Mouse (Mus musculus): ENCODE data around the gene 3110082I17Rik. TPM values are rescaled to one million over a fixed set of nuclear protein-coding genes. Genes with fewer than 3 reads are reported as not detected.

Gene 3110082I17Rik
- total and polyA plus RNA-seq, 3 experiments: 41.2 to 100.0 (median 46.9) TPM

- Histone ChIP-seq H3K27ac (ENCODE audit: insufficient read depth, low read depth) (no peak overlapping the region), H3K27me3 (replicated peaks) (peaks cover 67% of the 10 kb centered on the region), H3K4me2 (ENCODE audit: insufficient read depth, low read depth, poor library complexity, severe bottlenecking) (no peak overlapping the region), H3K4me1 (ENCODE audit: control insufficient read depth in 1 of 2, insufficient read depth in 2 of 2) (no peaks in the 10 kb centered on the region), H3K9me3 (replicated peaks; ENCODE audit: low read length) (peaks cover 3% of the 10 kb centered on the region), H3K79me2 (replicated peaks; ENCODE audit: control insufficient read depth, extremely low read depth, insufficient read depth, poor library complexity, severe bottlenecking) (no peaks in the 10 kb centered on the region), H3K4me3 (replicated peaks in 1 of 3; ENCODE audit: low read depth in 2 of 3, low read length in 2 of 3, poor library complexity in 1 of 3) (no peak overlapping the region), H3K9ac (ENCODE audit: insufficient read depth, low read depth) (no peak overlapping the region), H3K36me3 (replicated peaks in 1 of 2; ENCODE audit: control insufficient read depth in 1 of 2, insufficient read depth in 1 of 2, low read length in 1 of 2) (no peaks in the 10 kb centered on the region)
- dilution Hi-C loops (cut with MboI; ENCODE audit: extremely low pct_ligation_motif_present, extremely low pct_unique_long_range_greater_than_20kb, low sequenced_read_pairs) (no loop called here), in situ Hi-C loops (cut with MboI; ENCODE audit: low pct_ligation_motif_present, low pct_unique_long_range_greater_than_20kb, low sequenced_read_pairs) (no loop called here)
- no peak for TF ChIP-seq UBTF (IDR thresholded peaks at IDR 0.05; ENCODE audit: low read depth, low read length)
- TF ChIP-seq JUND (conservative IDR thresholded peaks at IDR 0.05; ENCODE audit: low read depth, low read length): no peak
- TF ChIP-seq MYC (IDR thresholded peaks at IDR 0.05; ENCODE audit: low read depth, low read length): no peak
- TF ChIP-seq NRF1 (IDR thresholded peaks at IDR 0.05; ENCODE audit: low read depth, low read length): no peak
- DNase-seq (ENCODE audit: extremely low read depth): no peak
Observed at GRCm38 (mm10) chr5:139498791-139499190, 38.5 kb upstream of the 3110082I17Rik start.

GRCm38 (mm10) chr5:139496939-139497338, 36.6 kb upstream of the 3110082I17Rik start:
- TF ChIP-seq JUN (IDR thresholded peaks at IDR 0.05; ENCODE audit: insufficient read depth, low read depth, low read length) (no peak), CTCF (conservative IDR thresholded peaks at IDR 0.05 in 1 of 2, IDR thresholded peaks at IDR 0.05 in 1 of 2; ENCODE audit: low read depth in 2 of 2, low read length in 2 of 2) (peak in 1 of 2 experiments; percentile 12; a peak in 2 of 4 replicates), KAT2A (IDR thresholded peaks at IDR 0.05; ENCODE audit: insufficient replicate concordance, low read length) (no peak), UBTF (IDR thresholded peaks at IDR 0.05; ENCODE audit: low read depth, low read length) (no peak), ELF1 (IDR thresholded peaks at IDR 0.05; ENCODE audit: low read depth, low read length) (no peak), NELFE (IDR thresholded peaks at IDR 0.05; ENCODE audit: low read depth, low read length) (no peak)
- H3K79me2 ChIP-seq (replicated peaks; ENCODE audit: control insufficient read depth, extremely low read depth, insufficient read depth, poor library complexity, severe bottlenecking): no peaks in the 10 kb centered on the region
- no peak overlapping the region for H3K4me3 ChIP-seq (replicated peaks in 1 of 3; ENCODE audit: low read depth in 2 of 3, low read length in 2 of 3, poor library complexity in 1 of 3)
- peaks cover 60% of the 10 kb centered on the region for H3K27me3 ChIP-seq (replicated peaks)
- dilution Hi-C loops (cut with MboI; ENCODE audit: extremely low pct_ligation_motif_present, extremely low pct_unique_long_range_greater_than_20kb, low sequenced_read_pairs): no loop called here
- no peak overlapping the region for H3K9ac ChIP-seq (ENCODE audit: insufficient read depth, low read depth)
- DNase-seq (ENCODE audit: extremely low read depth): no peak
- H3K4me1 ChIP-seq (ENCODE audit: control insufficient read depth in 1 of 2, insufficient read depth in 2 of 2): no peaks in the 10 kb centered on the region; a peak in 1 of 4 replicates
- in situ Hi-C loops (cut with MboI; ENCODE audit: low pct_ligation_motif_present, low pct_unique_long_range_greater_than_20kb, low sequenced_read_pairs): no loop called here
- H3K36me3 ChIP-seq (replicated peaks in 1 of 2; ENCODE audit: control insufficient read depth in 1 of 2, insufficient read depth in 1 of 2, low read length in 1 of 2): no peaks in the 10 kb centered on the region
- no peak overlapping the region for H3K4me2 ChIP-seq (ENCODE audit: insufficient read depth, low read depth, poor library complexity, severe bottlenecking)
- no peak overlapping the region for H3K27ac ChIP-seq (ENCODE audit: insufficient read depth, low read depth)
- H3K9me3 ChIP-seq (replicated peaks; ENCODE audit: low read length): peaks cover 3% of the 10 kb centered on the region

DNA sequence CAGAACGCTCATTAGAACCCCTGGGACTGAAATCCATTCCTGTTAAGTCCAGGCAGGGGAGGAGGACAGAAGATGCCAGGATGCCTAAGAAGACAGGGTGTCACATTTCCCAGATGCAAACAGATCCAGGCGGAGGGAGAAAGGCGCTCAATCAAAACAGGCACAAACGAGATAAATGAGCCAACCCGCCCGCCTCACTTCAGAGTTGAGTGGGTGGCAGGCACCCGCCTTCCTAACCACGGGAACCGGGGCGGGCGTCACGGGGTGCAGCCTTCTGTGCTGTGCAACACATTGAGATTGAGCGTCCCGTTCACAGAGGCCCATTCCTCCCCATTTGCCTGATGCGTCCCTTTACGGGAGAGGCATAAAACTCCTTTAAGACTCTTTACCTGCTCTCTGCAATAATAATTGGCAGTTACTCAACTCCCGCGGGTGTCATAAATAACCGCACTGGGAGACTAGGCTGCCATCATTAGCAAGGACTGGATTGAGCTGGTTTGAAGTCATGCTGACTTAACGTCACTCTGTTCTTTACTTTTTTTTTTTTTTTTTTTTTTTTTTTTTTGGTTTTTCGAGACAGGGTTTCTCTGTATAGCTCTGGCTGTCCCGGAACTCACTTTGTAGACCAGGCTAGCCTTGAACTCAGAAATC, 34.8 kb upstream of the 3110082I17Rik start:
- in situ Hi-C loops (cut with MboI; ENCODE audit: low pct_ligation_motif_present, low pct_unique_long_range_greater_than_20kb, low sequenced_read_pairs) (no loop called here), dilution Hi-C loops (cut with MboI; ENCODE audit: extremely low pct_ligation_motif_present, extremely low pct_unique_long_range_greater_than_20kb, low sequenced_read_pairs) (no loop called here)
- no peaks in the 10 kb centered on the region for H3K79me2 ChIP-seq (replicated peaks; ENCODE audit: control insufficient read depth, extremely low read depth, insufficient read depth, poor library complexity, severe bottlenecking)
- no peak overlapping the region for H3K9ac ChIP-seq (ENCODE audit: insufficient read depth, low read depth)
- H3K9me3 ChIP-seq (replicated peaks; ENCODE audit: low read length): peaks cover 3% of the 10 kb centered on the region
- H3K4me1 ChIP-seq (ENCODE audit: control insufficient read depth in 1 of 2, insufficient read depth in 2 of 2): peaks cover 0 to 3% of the 10 kb centered on the region in 2 experiments; a peak in 2 of 4 replicates
- no peak overlapping the region for H3K27ac ChIP-seq (ENCODE audit: insufficient read depth, low read depth)
- H3K36me3 ChIP-seq (replicated peaks in 1 of 2; ENCODE audit: control insufficient read depth in 1 of 2, insufficient read depth in 1 of 2, low read length in 1 of 2): no peaks in the 10 kb centered on the region
- peaks cover 48% of the 10 kb centered on the region for H3K27me3 ChIP-seq (replicated peaks)
- no peak for TF ChIP-seq ZMIZ1 (IDR thresholded peaks at IDR 0.05; ENCODE audit: low read depth, low read length)
- TF ChIP-seq ZNF384 (IDR thresholded peaks at IDR 0.05; ENCODE audit: low read depth, low read length): no peak
- no peak for TF ChIP-seq TCF12 (IDR thresholded peaks at IDR 0.05; ENCODE audit: low read depth, low read length)
- no peak for TF ChIP-seq NRF1 (IDR thresholded peaks at IDR 0.05; ENCODE audit: low read depth, low read length)
- TF ChIP-seq MAFK (IDR thresholded peaks at IDR 0.05; ENCODE audit: insufficient replicate concordance, low read length): no peak
- TF ChIP-seq CTCF (conservative IDR thresholded peaks at IDR 0.05 in 1 of 2, IDR thresholded peaks at IDR 0.05 in 1 of 2; ENCODE audit: low read depth in 2 of 2, low read length in 2 of 2): no peak
- no peak for TF ChIP-seq ETS1 (conservative IDR thresholded peaks at IDR 0.05; ENCODE audit: low read depth, low read length)
- TF ChIP-seq USF2 (conservative IDR thresholded peaks at IDR 0.05; ENCODE audit: low read depth, low read length): no peak
- TF ChIP-seq POLR2AphosphoS2 (IDR thresholded peaks at IDR 0.05; ENCODE audit: low read depth, low read length): no peak
- TF ChIP-seq ZKSCAN1 (IDR thresholded peaks at IDR 0.05; ENCODE audit: borderline replicate concordance, low read depth, low read length): no peak
- TF ChIP-seq GABPA (IDR thresholded peaks at IDR 0.05; ENCODE audit: insufficient replicate concordance, low read depth, low read length): no peak
- TF ChIP-seq TBP (conservative IDR thresholded peaks at IDR 0.05; ENCODE audit: low read depth, low read length): no peak
- no peak for DNase-seq (ENCODE audit: extremely low read depth)
- no peak overlapping the region for H3K4me2 ChIP-seq (ENCODE audit: insufficient read depth, low read depth, poor library complexity, severe bottlenecking)
- H3K4me3 ChIP-seq (replicated peaks in 1 of 3; ENCODE audit: low read depth in 2 of 3, low read length in 2 of 3, poor library complexity in 1 of 3): no peak overlapping the region

All from CH12.LX (cell line).